Mouse (Mus musculus): ENCODE results near the gene Krtap17-1. TPM values are rescaled to one million over a fixed set of nuclear protein-coding genes. Genes with fewer than 3 reads are reported as not detected.

The Krtap17-1 gene
- total and polyA plus RNA-seq, 3 experiments: not detected

- H3K4me3 ChIP-seq (ENCODE audit: low read depth, low read length): no peak overlapping the region
- no peaks in the 10 kb centered on the region; the same call in 1 of the 2 replicates for H3K4me1 ChIP-seq (ENCODE audit: insufficient read depth, low read depth, low read length)
- DNase-seq (ENCODE audit: low spot score): no peak
- no peaks in the 10 kb centered on the region for H3K36me3 ChIP-seq (replicated peaks)
- no peak for TF ChIP-seq GATA2 (IDR thresholded peaks at IDR 0.05; ENCODE audit: borderline replicate concordance, low read depth, low read length)
- no peak for TF ChIP-seq TAL1 (conservative IDR thresholded peaks at IDR 0.05; ENCODE audit: low read depth, low read length)
- no peak for TF ChIP-seq GATA1 (IDR thresholded peaks at IDR 0.05; ENCODE audit: borderline replicate concordance, low read length)
- TF ChIP-seq CTCF (IDR thresholded peaks at IDR 0.05; ENCODE audit: low read depth, low read length): no peak
- H3K9me3 ChIP-seq (replicated peaks): peaks cover 76% of the 10 kb centered on the region
- no peak for ATAC-seq (ENCODE audit: extremely low read depth, insufficient number of reproducible peaks, low FRiP score, poor library complexity, severe bottlenecking)
- H3K27me3 ChIP-seq (ENCODE audit: insufficient read depth, low read length): no peaks in the 10 kb centered on the region
These were observed 10.4 kb downstream of the Krtap17-1 start for GRCm38 (mm10) chr11:99983442-99983841.

- no peaks in the 10 kb centered on the region for H3K27me3 ChIP-seq (ENCODE audit: insufficient read depth, low read length)
- no peak overlapping the region for H3K4me3 ChIP-seq (ENCODE audit: low read depth, low read length)
- no peak for ATAC-seq (ENCODE audit: extremely low read depth, insufficient number of reproducible peaks, low FRiP score, poor library complexity, severe bottlenecking)
- H3K36me3 ChIP-seq (replicated peaks): no peaks in the 10 kb centered on the region
- no peak for DNase-seq (ENCODE audit: low spot score)
- H3K4me1 ChIP-seq (ENCODE audit: insufficient read depth, low read depth, low read length): no peaks in the 10 kb centered on the region; the same call in 1 of the 2 replicates
- peaks cover 80% of the 10 kb centered on the region for H3K9me3 ChIP-seq (replicated peaks)
- TF ChIP-seq GATA1 (IDR thresholded peaks at IDR 0.05; ENCODE audit: borderline replicate concordance, low read length): no peak
- no peak for TF ChIP-seq TAL1 (conservative IDR thresholded peaks at IDR 0.05; ENCODE audit: low read depth, low read length)
- no peak for TF ChIP-seq CTCF (IDR thresholded peaks at IDR 0.05; ENCODE audit: low read depth, low read length)
- TF ChIP-seq GATA2 (IDR thresholded peaks at IDR 0.05; ENCODE audit: borderline replicate concordance, low read depth, low read length): no peak
- no peak for TF ChIP-seq POLR2AphosphoS5 (IDR thresholded peaks at IDR 0.05; ENCODE audit: insufficient replicate concordance, low read depth, low read length)
These were observed 11.1 kb downstream of the Krtap17-1 start for GRCm38 (mm10) chr11:99982731-99983130.

- H3K27me3 ChIP-seq (ENCODE audit: insufficient read depth, low read length): no peaks in the 10 kb centered on the region
- no peak for DNase-seq (ENCODE audit: low spot score)
- ATAC-seq (ENCODE audit: extremely low read depth, insufficient number of reproducible peaks, low FRiP score, poor library complexity, severe bottlenecking): no peak
These were observed 14.8 kb downstream of the Krtap17-1 start, which contains the start of gene Krtap29-1 for GRCm38 (mm10) chr11:99978953-99979352. Krtap29-1 (minus strand) TSS chr11:99979053.

GRCm38 (mm10) chr11:99965961-99966360 is 27.8 kb downstream of the Krtap17-1 start:
- DNase-seq (ENCODE audit: low spot score) (no peak), ATAC-seq (ENCODE audit: extremely low read depth, insufficient number of reproducible peaks, low FRiP score, poor library complexity, severe bottlenecking) (no peak)
- 0 out of 2 replicates have a peak, but pooled peaks cover 2% of the 10 kb centered on the region for H3K27me3 ChIP-seq (ENCODE audit: insufficient read depth, low read length)
- no peaks in the 10 kb centered on the region for H3K4me1 ChIP-seq (ENCODE audit: insufficient read depth, low read depth, low read length)
- peaks cover 25% of the 10 kb centered on the region for H3K9me3 ChIP-seq (replicated peaks)
- TF ChIP-seq CTCF (IDR thresholded peaks at IDR 0.05; ENCODE audit: low read depth, low read length) (no peak), GATA2 (IDR thresholded peaks at IDR 0.05; ENCODE audit: borderline replicate concordance, low read depth, low read length) (no peak), GATA1 (IDR thresholded peaks at IDR 0.05; ENCODE audit: borderline replicate concordance, low read length) (no peak), POLR2AphosphoS5 (IDR thresholded peaks at IDR 0.05; ENCODE audit: insufficient replicate concordance, low read depth, low read length) (no peak), TAL1 (conservative IDR thresholded peaks at IDR 0.05; ENCODE audit: low read depth, low read length) (no peak)
- H3K4me3 ChIP-seq (ENCODE audit: low read depth, low read length): no peak overlapping the region
- no peaks in the 10 kb centered on the region for H3K36me3 ChIP-seq (replicated peaks)

More at GRCm38 (mm10) chr11:99978953-99979352, 14.8 kb downstream of the Krtap17-1 start, which contains the start of gene Krtap29-1:
- peaks cover 53% of the 10 kb centered on the region for H3K9me3 ChIP-seq (replicated peaks)
- no peak for TF ChIP-seq POLR2AphosphoS5 (IDR thresholded peaks at IDR 0.05; ENCODE audit: insufficient replicate concordance, low read depth, low read length)
- no peak for TF ChIP-seq TAL1 (conservative IDR thresholded peaks at IDR 0.05; ENCODE audit: low read depth, low read length)
- no peak for TF ChIP-seq CTCF (IDR thresholded peaks at IDR 0.05; ENCODE audit: low read depth, low read length)
- TF ChIP-seq GATA1 (IDR thresholded peaks at IDR 0.05; ENCODE audit: borderline replicate concordance, low read length): no peak
- TF ChIP-seq GATA2 (IDR thresholded peaks at IDR 0.05; ENCODE audit: borderline replicate concordance, low read depth, low read length): no peak
- no peak within 1 kb of the TSS for H3K4me3 ChIP-seq (ENCODE audit: low read depth, low read length)
- no peaks in the 10 kb centered on the region for H3K4me1 ChIP-seq (ENCODE audit: insufficient read depth, low read depth, low read length)
- H3K36me3 ChIP-seq (replicated peaks): no peaks in the 10 kb centered on the region

GRCm38 (mm10) chr11:99964213-99964612 is 29.6 kb downstream of the Krtap17-1 start:
- Histone ChIP-seq H3K4me3 (ENCODE audit: low read depth, low read length) (no peak overlapping the region), H3K27me3 (ENCODE audit: insufficient read depth, low read length) (0 out of 2 replicates have a peak, but pooled peaks cover 2% of the 10 kb centered on the region), H3K9me3 (replicated peaks) (peaks cover 29% of the 10 kb centered on the region), H3K4me1 (ENCODE audit: insufficient read depth, low read depth, low read length) (no peaks in the 10 kb centered on the region), H3K36me3 (replicated peaks) (no peaks in the 10 kb centered on the region)
- TF ChIP-seq GATA2 (IDR thresholded peaks at IDR 0.05; ENCODE audit: borderline replicate concordance, low read depth, low read length) (no peak), TAL1 (conservative IDR thresholded peaks at IDR 0.05; ENCODE audit: low read depth, low read length) (no peak), POLR2AphosphoS5 (IDR thresholded peaks at IDR 0.05; ENCODE audit: insufficient replicate concordance, low read depth, low read length) (no peak), CTCF (IDR thresholded peaks at IDR 0.05; ENCODE audit: low read depth, low read length) (no peak), GATA1 (IDR thresholded peaks at IDR 0.05; ENCODE audit: borderline replicate concordance, low read length) (no peak)
- DNase-seq (ENCODE audit: low spot score) (no peak), ATAC-seq (ENCODE audit: extremely low read depth, insufficient number of reproducible peaks, low FRiP score, poor library complexity, severe bottlenecking) (no peak)

- no peaks in the 10 kb centered on the region for H3K36me3 ChIP-seq (replicated peaks)
- 0 out of 2 replicates have a peak within 1 kb of the TSS, but pooled peaks have one; percentile 6 for H3K4me3 ChIP-seq (ENCODE audit: low read depth, low read length)
- peaks cover 23% of the 10 kb centered on the region for H3K9me3 ChIP-seq (replicated peaks)
- DNase-seq (ENCODE audit: low spot score) (no peak), ATAC-seq (ENCODE audit: extremely low read depth, insufficient number of reproducible peaks, low FRiP score, poor library complexity, severe bottlenecking) (no peak)
- no peak for TF ChIP-seq GATA2 (IDR thresholded peaks at IDR 0.05; ENCODE audit: borderline replicate concordance, low read depth, low read length)
- no peak for TF ChIP-seq POLR2AphosphoS5 (IDR thresholded peaks at IDR 0.05; ENCODE audit: insufficient replicate concordance, low read depth, low read length)
- TF ChIP-seq TAL1 (conservative IDR thresholded peaks at IDR 0.05; ENCODE audit: low read depth, low read length): no peak
- no peak for TF ChIP-seq CTCF (IDR thresholded peaks at IDR 0.05; ENCODE audit: low read depth, low read length)
- TF ChIP-seq GATA1 (IDR thresholded peaks at IDR 0.05; ENCODE audit: borderline replicate concordance, low read length): no peak
- no peaks in the 10 kb centered on the region for H3K4me1 ChIP-seq (ENCODE audit: insufficient read depth, low read depth, low read length)
- no peaks in the 10 kb centered on the region; the same call in 1 of the 2 replicates for H3K27me3 ChIP-seq (ENCODE audit: insufficient read depth, low read length)
These were observed 45.6 kb downstream of the Krtap17-1 start, which contains the start of gene Krtap9-5 for GRCm38 (mm10) chr11:99948175-99948574. Krtap9-5 (plus strand) TSS chr11:99948475.

Other genes with a start within 250 kb of the Krtap17-1 start
Only the 20 nearest of the 32 such genes appear.
- not detected in 2 replicates for gene Krtap4-16, start 142.4 kb downstream of the Krtap17-1 start, total RNA-seq (2014; fragmentation: Nextera tagmentation)
- not detected in 2 replicates for gene Krtap4-16, start 142.4 kb downstream of the Krtap17-1 start, total RNA-seq (2017)
- not detected in 2 replicates for gene Krtap4-16, start 142.4 kb downstream of the Krtap17-1 start, polyA plus RNA-seq (2012)
- not detected in 2 replicates for gene Gm11568, start 136.1 kb downstream of the Krtap17-1 start, total RNA-seq (2014; fragmentation: Nextera tagmentation)
- not detected in 2 replicates for gene Gm11568, start 136.1 kb downstream of the Krtap17-1 start, total RNA-seq (2017)
- not detected in 2 replicates for gene Gm11568, start 136.1 kb downstream of the Krtap17-1 start, polyA plus RNA-seq (2012)
- not detected in 2 replicates for gene Gm11559, start 129.5 kb downstream of the Krtap17-1 start, total RNA-seq (2014; fragmentation: Nextera tagmentation)
- gene Gm11559, start 129.5 kb downstream of the Krtap17-1 start, total RNA-seq (2017): 0.29 TPM in 1 of 2 replicates, not detected in the other
- gene Gm11559, start 129.5 kb downstream of the Krtap17-1 start, polyA plus RNA-seq (2012): not detected in 2 replicates
- gene Krtap9-1, start 120.6 kb downstream of the Krtap17-1 start, total RNA-seq (2014; fragmentation: Nextera tagmentation): not detected in 2 replicates
- gene Krtap9-1, start 120.6 kb downstream of the Krtap17-1 start, total RNA-seq (2017): not detected in 2 replicates
- not detected in 2 replicates for gene Krtap9-1, start 120.6 kb downstream of the Krtap17-1 start, polyA plus RNA-seq (2012)
- not detected in 2 replicates for gene Gm11567, start 114.8 kb downstream of the Krtap17-1 start, total RNA-seq (2014; fragmentation: Nextera tagmentation)
- not detected in 2 replicates for gene Gm11567, start 114.8 kb downstream of the Krtap17-1 start, total RNA-seq (2017)
- gene Gm11567, start 114.8 kb downstream of the Krtap17-1 start, polyA plus RNA-seq (2012): not detected in 2 replicates
- gene Krtap31-1, start 86.1 kb downstream of the Krtap17-1 start, total RNA-seq (2014; fragmentation: Nextera tagmentation): not detected in 2 replicates
- gene Krtap31-1, start 86.1 kb downstream of the Krtap17-1 start, total RNA-seq (2017): 0.27 and 0.29 TPM in 2 replicates
- not detected in 2 replicates for gene Krtap31-1, start 86.1 kb downstream of the Krtap17-1 start, polyA plus RNA-seq (2012)
- gene Gm11565, start 79.2 kb downstream of the Krtap17-1 start, total RNA-seq (2014; fragmentation: Nextera tagmentation): not detected in 2 replicates
- gene Gm11565, start 79.2 kb downstream of the Krtap17-1 start, total RNA-seq (2017): 0.16 and 0.23 TPM in 2 replicates
- not detected in 2 replicates for gene Gm11565, start 79.2 kb downstream of the Krtap17-1 start, polyA plus RNA-seq (2012)
- not detected in 2 replicates for gene Krtap31-2, start 57.7 kb downstream of the Krtap17-1 start, total RNA-seq (2014; fragmentation: Nextera tagmentation)
- not detected in 2 replicates for gene Krtap31-2, start 57.7 kb downstream of the Krtap17-1 start, total RNA-seq (2017)
- not detected in 2 replicates for gene Krtap31-2, start 57.7 kb downstream of the Krtap17-1 start, polyA plus RNA-seq (2012)
- gene Krtap9-5, start 45.5 kb downstream of the Krtap17-1 start, total RNA-seq (2014; fragmentation: Nextera tagmentation): not detected in 2 replicates
- not detected in 2 replicates for gene Krtap9-5, start 45.5 kb downstream of the Krtap17-1 start, total RNA-seq (2017)
- gene Krtap9-5, start 45.5 kb downstream of the Krtap17-1 start, polyA plus RNA-seq (2012): not detected in 2 replicates
- gene Krtap29-1, start 14.9 kb downstream of the Krtap17-1 start, total RNA-seq (2014; fragmentation: Nextera tagmentation): not detected in 2 replicates
- not detected in 2 replicates for gene Krtap29-1, start 14.9 kb downstream of the Krtap17-1 start, total RNA-seq (2017)
- not detected in 2 replicates for gene Krtap29-1, start 14.9 kb downstream of the Krtap17-1 start, polyA plus RNA-seq (2012)
- gene Krtap16-1, start 7.4 kb downstream of the Krtap17-1 start, total RNA-seq (2014; fragmentation: Nextera tagmentation): not detected in 2 replicates
- gene Krtap16-1, start 7.4 kb downstream of the Krtap17-1 start, total RNA-seq (2017): 0.06 and 0.11 TPM in 2 replicates
- not detected in 2 replicates for gene Krtap16-1, start 7.4 kb downstream of the Krtap17-1 start, polyA plus RNA-seq (2012)
- not detected in 2 replicates for gene Krt33a, start 22.2 kb upstream of the Krtap17-1 start, total RNA-seq (2014; fragmentation: Nextera tagmentation)
- gene Krt33a, start 22.2 kb upstream of the Krtap17-1 start, total RNA-seq (2017): not detected in 2 replicates
- not detected in 2 replicates for gene Krt33a, start 22.2 kb upstream of the Krtap17-1 start, polyA plus RNA-seq (2012)
- gene Krt33b, start 35.9 kb upstream of the Krtap17-1 start, total RNA-seq (2014; fragmentation: Nextera tagmentation): not detected in 2 replicates
- gene Krt33b, start 35.9 kb upstream of the Krtap17-1 start, total RNA-seq (2017): not detected in 2 replicates
- not detected in 2 replicates for gene Krt33b, start 35.9 kb upstream of the Krtap17-1 start, polyA plus RNA-seq (2012)
- not detected in 2 replicates for gene Krt34, start 47.6 kb upstream of the Krtap17-1 start, total RNA-seq (2014; fragmentation: Nextera tagmentation)
- not detected in 2 replicates for gene Krt34, start 47.6 kb upstream of the Krtap17-1 start, total RNA-seq (2017)
- gene Krt34, start 47.6 kb upstream of the Krtap17-1 start, polyA plus RNA-seq (2012): not detected in 2 replicates
- gene Krt31, start 56.6 kb upstream of the Krtap17-1 start, total RNA-seq (2014; fragmentation: Nextera tagmentation): not detected in 2 replicates
- gene Krt31, start 56.6 kb upstream of the Krtap17-1 start, total RNA-seq (2017): 0.06 TPM in 1 of 2 replicates, not detected in the other
- gene Krt31, start 56.6 kb upstream of the Krtap17-1 start, polyA plus RNA-seq (2012): not detected in 2 replicates
- not detected in 2 replicates for gene Krt32, start 94.2 kb upstream of the Krtap17-1 start, total RNA-seq (2014; fragmentation: Nextera tagmentation)
- not detected in 2 replicates for gene Krt32, start 94.2 kb upstream of the Krtap17-1 start, total RNA-seq (2017)
- not detected in 2 replicates for gene Krt32, start 94.2 kb upstream of the Krtap17-1 start, polyA plus RNA-seq (2012)
- not detected in 2 replicates for gene Krt35, start 102.2 kb upstream of the Krtap17-1 start, total RNA-seq (2014; fragmentation: Nextera tagmentation)
- gene Krt35, start 102.2 kb upstream of the Krtap17-1 start, total RNA-seq (2017): not detected in 2 replicates
- gene Krt35, start 102.2 kb upstream of the Krtap17-1 start, polyA plus RNA-seq (2012): not detected in 2 replicates
- gene Krt36, start 111.6 kb upstream of the Krtap17-1 start, total RNA-seq (2014; fragmentation: Nextera tagmentation): not detected in 2 replicates
- not detected in 2 replicates for gene Krt36, start 111.6 kb upstream of the Krtap17-1 start, total RNA-seq (2017)
- gene Krt36, start 111.6 kb upstream of the Krtap17-1 start, polyA plus RNA-seq (2012): not detected in 2 replicates
- gene Krt13, start 127.6 kb upstream of the Krtap17-1 start, total RNA-seq (2014; fragmentation: Nextera tagmentation): not detected in 2 replicates
- gene Krt13, start 127.6 kb upstream of the Krtap17-1 start, total RNA-seq (2017): 0.11 TPM in 1 of 2 replicates, not detected in the other
- not detected in 2 replicates for gene Krt13, start 127.6 kb upstream of the Krtap17-1 start, polyA plus RNA-seq (2012)
- gene Krt15, start 141.9 kb upstream of the Krtap17-1 start, total RNA-seq (2014; fragmentation: Nextera tagmentation): not detected in 2 replicates
- not detected in 2 replicates for gene Krt15, start 141.9 kb upstream of the Krtap17-1 start, total RNA-seq (2017)
- not detected in 2 replicates for gene Krt15, start 141.9 kb upstream of the Krtap17-1 start, polyA plus RNA-seq (2012)